ENCODE assay signal across 20 mouse cellular contexts in the genomic region with DNA sequence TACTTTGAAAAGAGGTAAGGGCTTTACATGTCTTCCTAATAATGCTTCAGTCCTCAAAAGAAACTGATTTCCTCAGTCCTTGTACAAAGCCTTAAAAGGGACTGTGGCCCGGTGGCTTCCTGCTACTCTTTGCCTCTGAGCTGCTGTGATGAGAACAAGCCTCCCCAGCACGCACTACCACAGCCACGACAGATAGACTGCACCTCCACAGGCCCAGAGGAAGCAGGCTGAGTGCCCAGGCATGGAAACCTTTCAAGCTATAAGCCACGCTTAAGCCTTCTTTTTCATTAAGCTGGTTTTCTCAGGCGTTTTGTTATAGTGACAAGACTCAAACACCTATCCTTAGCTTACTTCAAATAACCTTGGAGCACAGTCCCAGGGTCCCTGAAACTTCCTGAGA. TPM values are rescaled to one million over a fixed set of nuclear protein-coding genes. Genes with fewer than 3 reads are reported as not detected.
DNase-seq lines count a peak whose midpoint lies in the region; ATAC-seq and TF ChIP-seq lines count a peak whose summit lies in the region.
"Had no signal": no experiment of that assay in that cellular context is flagged by ENCODE, and none has a peak within 500 bp of the region (broad histone marks: within the 10 kb centered on the region; RNA-seq: fewer than 3 reads in every experiment).

No protein-coding gene starts in this region.

- WGBS in intestine, embryonic 14.5 days, result 76% methylated on average over 5 of the region's 5 CpGs
- WGBS in intestine, embryonic 15.5 days, result 73% methylated on average over 5 of the region's 5 CpGs
- WGBS in lung, embryonic 16.5 days, result 63% methylated on average over 5 of the region's 5 CpGs
- WGBS in stomach, embryonic 15.5 days, result 68% methylated on average over 5 of the region's 5 CpGs
- WGBS in hindbrain, embryonic 16.5 days, result 83% methylated on average over 5 of the region's 5 CpGs

- H3K9me3 ChIP-seq in intestine, embryonic 14.5 days (ENCODE audit: control insufficient read depth, low read length), result no peaks in the 10 kb centered on the region
- no peaks in the 10 kb centered on the region for H3K9me3 ChIP-seq in intestine, embryonic 15.5 days
- no peaks in the 10 kb centered on the region for H3K9me3 ChIP-seq in lung, embryonic 16.5 days (ENCODE audit: control insufficient read depth, low read length)
- no peaks in the 10 kb centered on the region for H3K9me3 ChIP-seq in stomach, embryonic 15.5 days
- no peaks in the 10 kb centered on the region for H3K9me3 ChIP-seq in hindbrain, embryonic 16.5 days (ENCODE audit: control insufficient read depth, low read length)
- H3K9me3 ChIP-seq: embryonic facial prominence, embryonic 10.5 days; forebrain, embryonic 15.5 days; liver, embryonic 13.5 days had no signal

- H3K36me3 ChIP-seq in intestine, embryonic 14.5 days (ENCODE audit: control insufficient read depth, insufficient read depth, low read length), result no peaks in the 10 kb centered on the region
- no peaks in the 10 kb centered on the region for H3K36me3 ChIP-seq in intestine, embryonic 15.5 days
- no peaks in the 10 kb centered on the region for H3K36me3 ChIP-seq in lung, embryonic 16.5 days (ENCODE audit: control insufficient read depth, insufficient read depth, low read length)
- no peaks in the 10 kb centered on the region for H3K36me3 ChIP-seq in stomach, embryonic 15.5 days
- H3K36me3 ChIP-seq in hindbrain, embryonic 16.5 days (ENCODE audit: control insufficient read depth, insufficient read depth, low read length), result no peaks in the 10 kb centered on the region
- H3K36me3 ChIP-seq: forebrain, embryonic 15.5 days; liver, embryonic 13.5 days had no signal

- no peak overlapping the region for H3K9ac ChIP-seq in intestine, embryonic 14.5 days (ENCODE audit: low read length)
- no peak overlapping the region for H3K9ac ChIP-seq in intestine, embryonic 15.5 days
- H3K9ac ChIP-seq in lung, embryonic 16.5 days (ENCODE audit: low read length), result no peak overlapping the region
- H3K9ac ChIP-seq in stomach, embryonic 15.5 days, result no peak overlapping the region
- H3K9ac ChIP-seq in hindbrain, embryonic 16.5 days (ENCODE audit: low read depth, low read length), result no peak overlapping the region
- H3K9ac ChIP-seq: forebrain, embryonic 15.5 days; liver, embryonic 13.5 days had no signal

- no peak for DNase-seq in gastrocnemius, adult 2 months
- no peak for DNase-seq in gastrocnemius, postnatal 10 days
- no peak for DNase-seq in intestine, embryonic 14.5 days (ENCODE audit: low spot score)
- DNase-seq in lung, postnatal 10 days, result no peak
- DNase-seq: cerebellum, adult 11 months; cerebellum, postnatal 36 days; heart, postnatal 14 days; kidney, postnatal 25 days; left cerebral cortex, postnatal 4 days; liver, embryonic 13.5 days; midbrain, embryonic 14.5 days; right cerebral cortex, postnatal 25 days had no signal

- intact Hi-C loops in gastrocnemius, adult 2 months (cut with DNase I), result no loop called here

- no peak overlapping the region for H3K4me2 ChIP-seq in intestine, embryonic 14.5 days (ENCODE audit: low read length)
- H3K4me2 ChIP-seq in intestine, embryonic 15.5 days (replicated peaks), result no peak overlapping the region
- H3K4me2 ChIP-seq in lung, embryonic 16.5 days (ENCODE audit: low read depth, low read length), result no peak overlapping the region
- no peak overlapping the region for H3K4me2 ChIP-seq in stomach, embryonic 15.5 days
- no peak overlapping the region for H3K4me2 ChIP-seq in hindbrain, embryonic 16.5 days (ENCODE audit: low read length)
- H3K4me2 ChIP-seq: forebrain, embryonic 15.5 days; liver, embryonic 13.5 days had no signal

- no peak for TF ChIP-seq CTCF in gastrocnemius, adult 2 months (IDR thresholded peaks at IDR 0.05)

- H3K27me3 ChIP-seq in intestine, embryonic 14.5 days (replicated peaks; ENCODE audit: control insufficient read depth, insufficient read depth, low read length), result no peaks in the 10 kb centered on the region
- H3K27me3 ChIP-seq in intestine, embryonic 15.5 days (replicated peaks), result no peaks in the 10 kb centered on the region
- H3K27me3 ChIP-seq in lung, embryonic 16.5 days (ENCODE audit: control insufficient read depth, insufficient read depth, low read depth, low read length), result no peaks in the 10 kb centered on the region
- no peaks in the 10 kb centered on the region for H3K27me3 ChIP-seq in stomach, embryonic 15.5 days (replicated peaks)
- no peaks in the 10 kb centered on the region for H3K27me3 ChIP-seq in hindbrain, embryonic 16.5 days (replicated peaks; ENCODE audit: control insufficient read depth, insufficient read depth, low read length)
- H3K27me3 ChIP-seq: forebrain, embryonic 15.5 days; liver, embryonic 13.5 days; Patski had no signal

- H3K27ac ChIP-seq in gastrocnemius, adult 2 months, result peak overlapping the region; percentile 70
- H3K27ac ChIP-seq in intestine, embryonic 14.5 days (ENCODE audit: low read depth), result 0 out of 2 replicates have a peak overlapping the region, but pooled peaks have one; percentile 11
- H3K27ac ChIP-seq in intestine, embryonic 15.5 days, result no peak overlapping the region
- peak overlapping the region; percentile 50 for H3K27ac ChIP-seq in lung, embryonic 16.5 days (ENCODE audit: low read length)
- H3K27ac ChIP-seq in stomach, embryonic 15.5 days, result peak overlapping the region; percentile 27; the same call in 1 of the 2 replicates
- H3K27ac ChIP-seq in hindbrain, embryonic 16.5 days (ENCODE audit: low read depth, low read length), result no peak overlapping the region
- H3K27ac ChIP-seq: embryonic facial prominence, embryonic 10.5 days; forebrain, embryonic 15.5 days; liver, embryonic 13.5 days had no signal

- H3K4me1 ChIP-seq in intestine, embryonic 14.5 days (replicated peaks; ENCODE audit: control insufficient read depth, insufficient read depth, low read length), result peaks cover 17% of the 10 kb centered on the region
- peaks cover 9% of the 10 kb centered on the region; the same call in 1 of the 2 replicates for H3K4me1 ChIP-seq in intestine, embryonic 15.5 days (replicated peaks)
- H3K4me1 ChIP-seq in lung, embryonic 16.5 days (replicated peaks; ENCODE audit: control insufficient read depth, insufficient read depth, low read length), result peaks cover 30% of the 10 kb centered on the region
- peaks cover 7% of the 10 kb centered on the region for H3K4me1 ChIP-seq in stomach, embryonic 15.5 days
- peaks cover 20% of the 10 kb centered on the region for H3K4me1 ChIP-seq in hindbrain, embryonic 16.5 days (ENCODE audit: control insufficient read depth, insufficient read depth, low read depth, low read length)
- H3K4me1 ChIP-seq: liver, embryonic 13.5 days had no signal

- no peak for ATAC-seq in intestine, embryonic 14.5 days (replicated peaks; ENCODE audit: low FRiP score, low TSS enrichment, low read depth)
- no peak for ATAC-seq in intestine, embryonic 15.5 days
- ATAC-seq in lung, embryonic 16.5 days (ENCODE audit: low read depth), result no peak
- no peak for ATAC-seq in stomach, embryonic 15.5 days (ENCODE audit: insufficient read depth, low FRiP score, low read depth)
- no peak for ATAC-seq in hindbrain, embryonic 16.5 days
- ATAC-seq: forebrain, embryonic 15.5 days; Patski had no signal

- H3K4me3 ChIP-seq in gastrocnemius, adult 2 months, result peak overlapping the region; percentile 16; the same call in 1 of the 2 replicates
- no peak overlapping the region for H3K4me3 ChIP-seq in intestine, embryonic 14.5 days (ENCODE audit: low read depth, low read length)
- no peak overlapping the region for H3K4me3 ChIP-seq in intestine, embryonic 15.5 days (replicated peaks)
- no peak overlapping the region for H3K4me3 ChIP-seq in lung, embryonic 16.5 days (ENCODE audit: low read length)
- H3K4me3 ChIP-seq in stomach, embryonic 15.5 days (replicated peaks), result no peak overlapping the region
- H3K4me3 ChIP-seq in hindbrain, embryonic 16.5 days (ENCODE audit: low read length), result no peak overlapping the region
- H3K4me3 ChIP-seq: embryonic facial prominence, embryonic 10.5 days; erythroblast, embryonic 14.5 days; forebrain, embryonic 15.5 days; liver, embryonic 13.5 days had no signal

RNA-seq across cellular contexts. Expression of gene Map4k3, which starts 10.0 kb away (rescaled TPM):
- 10 to 100 TPM; 11.9 to 17.5 TPM for total RNA-seq in gastrocnemius, adult 2 months (2021)
- total RNA-seq in gastrocnemius, postnatal 10 days (2021), result 10 to 100 TPM; 21.8 to 28.5 TPM
- polyA plus RNA-seq in intestine, embryonic 14.5 days (2014; fragmentation: Nextera tagmentation; extraction: Ambion mirVana), result 31.2 and 33.3 TPM in 2 replicates
- polyA plus RNA-seq in intestine, embryonic 15.5 days (2015; fragmentation: Nextera tagmentation; extraction: Ambion mirVana), result 23.5 and 24.1 TPM in 2 replicates
- 42.5 and 44.0 TPM in 2 replicates for polyA plus RNA-seq in lung, embryonic 16.5 days (2015; fragmentation: Nextera tagmentation; extraction: Ambion mirVana)
- 27.7 and 28.9 TPM in 2 replicates for polyA plus RNA-seq in stomach, embryonic 15.5 days (2015; fragmentation: Nextera tagmentation; extraction: Ambion mirVana)
- polyA plus RNA-seq in hindbrain, embryonic 16.5 days (2015; fragmentation: Nextera tagmentation; extraction: Ambion mirVana), result 17.7 and 19.4 TPM in 2 replicates
- polyA plus RNA-seq: erythroblast, embryonic 14.5 days had no signal

Comparison
In these comparisons a context has a peak if more than half of its experiments do, and no peak if none do; other contexts are left out.
1. H3K27ac ChIP-seq: peak in gastrocnemius, adult 2 months (single experiment), intestine, embryonic 14.5 days (single experiment), lung, embryonic 16.5 days (single experiment) and stomach, embryonic 15.5 days (single experiment); none in intestine, embryonic 15.5 days (single experiment) and hindbrain, embryonic 16.5 days (single experiment).